Mouse (Mus musculus): ENCODE measurements around the gene Mthfd1l. TPM values are rescaled to one million over a fixed set of nuclear protein-coding genes. Genes with fewer than 3 reads are reported as not detected.
"Not testable (repeated sequence)": the region's sequence is repeated elsewhere in the genome, so short reads cannot be mapped to it uniquely, and the experiment has no call there.

Mthfd1l gene
- polyA plus RNA-seq, 1 experiment from 2014 or later = 19.1 TPM

GRCm38 (mm10) chr10:4181953-4182352, 209.0 kb downstream of the Mthfd1l start:
- ChIA-PET CTCF (no interaction called here), POLR2A (no interaction called here)
- H3K27me3 ChIP-seq = no peaks in the 10 kb centered on the region
- no peak for ATAC-seq
- in situ Hi-C loops (cut with MboI; ENCODE audit: low pct_unique_long_range_greater_than_20kb) = no loop called here
- no peak for TF ChIP-seq CTCF (IDR thresholded peaks at IDR 0.05)
- DNase-seq (ENCODE audit: low read depth, low spot score) = no peak

- in situ Hi-C loops (cut with MboI; ENCODE audit: low pct_unique_long_range_greater_than_20kb) = no loop called here
- no peak for DNase-seq (ENCODE audit: low read depth, low spot score)
- CTCF ChIA-PET = no interaction called here
- TF ChIP-seq CTCF (IDR thresholded peaks at IDR 0.05) = no peak
- H3K27me3 ChIP-seq = no peaks in the 10 kb centered on the region
- POLR2A ChIA-PET = no interaction called here
- no peak for ATAC-seq
Measured at GRCm38 (mm10) chr10:4182406-4182805, 209.5 kb downstream of the Mthfd1l start.

GRCm38 (mm10) chr10:4188614-4189402, 215.9 kb downstream of the Mthfd1l start:
- CTCF ChIA-PET = no interaction called here
- in situ Hi-C loops (cut with MboI; ENCODE audit: low pct_unique_long_range_greater_than_20kb) = no loop called here
- no peak for ATAC-seq
- POLR2A ChIA-PET = no interaction called here
- no peak for DNase-seq (ENCODE audit: low read depth, low spot score)
- no peaks in the 10 kb centered on the region for H3K27me3 ChIP-seq
- no peak for TF ChIP-seq CTCF (IDR thresholded peaks at IDR 0.05)

- ChIA-PET CTCF (no interaction called here), POLR2A (no interaction called here)
- no peak for TF ChIP-seq CTCF (IDR thresholded peaks at IDR 0.05)
Measured at GRCm38 (mm10) chr10:4189422-4189821, 216.5 kb downstream of the Mthfd1l start.

GRCm38 (mm10) chr10:4198978-4199377, 226.1 kb downstream of the Mthfd1l start:
- POLR2A ChIA-PET = no interaction called here
- no peaks in the 10 kb centered on the region for H3K27me3 ChIP-seq
- CTCF ChIA-PET = interaction anchor here (1.4 kb wide), 1 partner anchor 13 kb away, joined by 8 read pairs; no protein-coding TSS in a partner anchor
- ATAC-seq (no peak), DNase-seq (ENCODE audit: low read depth, low spot score) (no peak)
- in situ Hi-C loops (cut with MboI; ENCODE audit: low pct_unique_long_range_greater_than_20kb) = no loop called here
- no peak for TF ChIP-seq CTCF (IDR thresholded peaks at IDR 0.05)

More at GRCm38 (mm10) chr10:4189422-4189821, 216.5 kb downstream of the Mthfd1l start:
- in situ Hi-C loops (cut with MboI; ENCODE audit: low pct_unique_long_range_greater_than_20kb) = no loop called here
- no peak for DNase-seq (ENCODE audit: low read depth, low spot score)
- no peak for ATAC-seq
- H3K27me3 ChIP-seq = no peaks in the 10 kb centered on the region

GRCm38 (mm10) chr10:4199926-4200325, 227.0 kb downstream of the Mthfd1l start:
- in situ Hi-C loops (cut with MboI; ENCODE audit: low pct_unique_long_range_greater_than_20kb) = no loop called here
- POLR2A ChIA-PET = no interaction called here
- H3K27me3 ChIP-seq = no peaks in the 10 kb centered on the region
- CTCF ChIA-PET = no interaction called here
- TF ChIP-seq CTCF (IDR thresholded peaks at IDR 0.05) = no peak
- DNase-seq (ENCODE audit: low read depth, low spot score) (no peak), ATAC-seq (no peak)

GRCm38 (mm10) chr10:4200546-4201104, 227.7 kb downstream of the Mthfd1l start:
- H3K27me3 ChIP-seq = no peaks in the 10 kb centered on the region
- ChIA-PET CTCF (interaction anchor here (0.8 kb wide), 1 partner anchor 10 kb away, joined by 3 read pairs; no protein-coding TSS in a partner anchor), POLR2A (no interaction called here)
- TF ChIP-seq CTCF (IDR thresholded peaks at IDR 0.05) = no peak
- ATAC-seq (peak; percentile 67), DNase-seq (ENCODE audit: low read depth, low spot score) (peak; percentile 27)
- in situ Hi-C loops (cut with MboI; ENCODE audit: low pct_unique_long_range_greater_than_20kb) = no loop called here

- DNase-seq (ENCODE audit: low read depth, low spot score) = no peak
- in situ Hi-C loops (cut with MboI; ENCODE audit: low pct_unique_long_range_greater_than_20kb) = no loop called here
- ChIA-PET CTCF (interaction anchor here (0.8 kb wide), 1 partner anchor 10 kb away, joined by 3 read pairs; no protein-coding TSS in a partner anchor), POLR2A (no interaction called here)
- TF ChIP-seq CTCF (IDR thresholded peaks at IDR 0.05) = no peak
- H3K27me3 ChIP-seq = no peaks in the 10 kb centered on the region
- no peak for ATAC-seq
Measured at GRCm38 (mm10) chr10:4201141-4201540, 228.2 kb downstream of the Mthfd1l start.

GRCm38 (mm10) chr10:4203651-4204050, 230.7 kb downstream of the Mthfd1l start:
- POLR2A ChIA-PET; CTCF ChIA-PET; ATAC-seq; in situ Hi-C loops (cut with MboI; ENCODE audit: low pct_unique_long_range_greater_than_20kb); DNase-seq (ENCODE audit: low read depth, low spot score); H3K27me3 ChIP-seq: not testable (repeated sequence)

GRCm38 (mm10) chr10:4209040-4209439, 236.1 kb downstream of the Mthfd1l start:
- no peaks in the 10 kb centered on the region for H3K27me3 ChIP-seq
- ATAC-seq = no peak
- ChIA-PET CTCF (no interaction called here), POLR2A (no interaction called here)
- no peak for DNase-seq (ENCODE audit: low read depth, low spot score)
- no peak for TF ChIP-seq CTCF (IDR thresholded peaks at IDR 0.05)
- in situ Hi-C loops (cut with MboI; ENCODE audit: low pct_unique_long_range_greater_than_20kb) = no loop called here

- TF ChIP-seq CTCF (IDR thresholded peaks at IDR 0.05) = no peak
- ATAC-seq (no peak), DNase-seq (ENCODE audit: low read depth, low spot score) (no peak)
- in situ Hi-C loops (cut with MboI; ENCODE audit: low pct_unique_long_range_greater_than_20kb) = no loop called here
- ChIA-PET POLR2A (interaction anchor here (1.3 kb wide), 1 partner anchor 52 kb away, joined by 3 read pairs; no protein-coding TSS in a partner anchor), CTCF (interaction anchor here (1.0 kb wide), 1 partner anchor 10 kb away, joined by 3 read pairs; no protein-coding TSS in a partner anchor)
- no peaks in the 10 kb centered on the region for H3K27me3 ChIP-seq
Measured at GRCm38 (mm10) chr10:4210313-4211066, 237.6 kb downstream of the Mthfd1l start.

All from Patski (cell line).